Mouse (Mus musculus): ENCODE measurements at regions not wholly inside any gene's neighbourhood (a gene's known extent, or its start where the extent isn't known, plus 50 kb on each side); places are given as distances from the start of the nearest gene placed in this dataset.

- no peaks in the 10 kb centered on the region for H3K36me3 ChIP-seq
- no peak overlapping the region for H3K9ac ChIP-seq
- H3K4me2 ChIP-seq: no peak overlapping the region
- no peak for ATAC-seq (ENCODE audit: low FRiP score)
- WGBS: 72% methylated on average over 1 of the region's 1 CpGs
- H3K27me3 ChIP-seq: no peaks in the 10 kb centered on the region
- H3K27ac ChIP-seq: no peak overlapping the region
- H3K4me3 ChIP-seq: no peak overlapping the region
- no peaks in the 10 kb centered on the region for H3K9me3 ChIP-seq
- H3K4me1 ChIP-seq (replicated peaks): no peaks in the 10 kb centered on the region
These were observed 365.3 kb upstream of the Tmem229a start for GRCm38 (mm10) chr6:25321446-25321845.

- ATAC-seq (ENCODE audit: low FRiP score): no peak
- H3K4me2 ChIP-seq: no peak overlapping the region
- no peaks in the 10 kb centered on the region for H3K4me1 ChIP-seq (replicated peaks)
- no peaks in the 10 kb centered on the region for H3K36me3 ChIP-seq
- H3K9ac ChIP-seq: no peak overlapping the region
- WGBS: 92% methylated on average over 6 of the region's 6 CpGs
- H3K27me3 ChIP-seq: no peaks in the 10 kb centered on the region
- no peak overlapping the region for H3K27ac ChIP-seq
- no peaks in the 10 kb centered on the region for H3K9me3 ChIP-seq
- no peak overlapping the region for H3K4me3 ChIP-seq
These were observed 364.3 kb upstream of the Tmem229a start for GRCm38 (mm10) chr6:25320291-25320844.

- H3K27me3 ChIP-seq: no peaks in the 10 kb centered on the region
- no peaks in the 10 kb centered on the region for H3K36me3 ChIP-seq
- no peak overlapping the region for H3K4me2 ChIP-seq
- no peak for ATAC-seq (ENCODE audit: low FRiP score)
- H3K4me1 ChIP-seq (replicated peaks): no peaks in the 10 kb centered on the region
- no peak overlapping the region for H3K4me3 ChIP-seq
- H3K9me3 ChIP-seq: no peaks in the 10 kb centered on the region
- H3K27ac ChIP-seq: no peak overlapping the region
- H3K9ac ChIP-seq: no peak overlapping the region
These were observed 351.4 kb upstream of the Tmem229a start for GRCm38 (mm10) chr6:25307471-25307870.

GRCm38 (mm10) chr6:25304844-25305504 is 348.9 kb upstream of the Tmem229a start:
- Histone ChIP-seq H3K4me3 (no peak overlapping the region), H3K4me2 (no peak overlapping the region), H3K9me3 (no peaks in the 10 kb centered on the region), H3K27ac (no peak overlapping the region), H3K36me3 (no peaks in the 10 kb centered on the region), H3K27me3 (no peaks in the 10 kb centered on the region), H3K4me1 (replicated peaks) (no peaks in the 10 kb centered on the region), H3K9ac (no peak overlapping the region)
- 65% methylated on average over 4 of the region's 4 CpGs for WGBS
- 0 out of 2 replicates have a peak, but pooled peaks have one; percentile 36 for ATAC-seq (ENCODE audit: low FRiP score)

- H3K27me3 ChIP-seq: no peaks in the 10 kb centered on the region
- 83% methylated on average over 1 of the region's 1 CpGs for whole genome bisulfite sequencing
- no peaks in the 10 kb centered on the region for H3K9me3 ChIP-seq
- no peak overlapping the region for H3K9ac ChIP-seq
- H3K36me3 ChIP-seq: no peaks in the 10 kb centered on the region
- H3K27ac ChIP-seq: no peak overlapping the region
- ATAC-seq (ENCODE audit: low FRiP score): no peak
- no peak overlapping the region for H3K4me3 ChIP-seq
- H3K4me1 ChIP-seq (replicated peaks): no peaks in the 10 kb centered on the region
- no peak overlapping the region for H3K4me2 ChIP-seq
These were observed 335.5 kb upstream of the Tmem229a start for GRCm38 (mm10) chr6:25291613-25292012.

- H3K4me3 ChIP-seq: no peak overlapping the region
- H3K36me3 ChIP-seq: no peaks in the 10 kb centered on the region
- H3K27me3 ChIP-seq: 0 out of 2 replicates have a peak, but pooled peaks cover 3% of the 10 kb centered on the region
- no peak overlapping the region for H3K9ac ChIP-seq
- 93% methylated on average over 4 of the region's 4 CpGs for WGBS
- H3K4me2 ChIP-seq: no peak overlapping the region
- no peaks in the 10 kb centered on the region for H3K4me1 ChIP-seq (replicated peaks)
- H3K27ac ChIP-seq: no peak overlapping the region
- ATAC-seq (ENCODE audit: low FRiP score): no peak
- H3K9me3 ChIP-seq: no peaks in the 10 kb centered on the region
These were observed 331.5 kb upstream of the Tmem229a start for GRCm38 (mm10) chr6:25287591-25287990.

GRCm38 (mm10) chr6:25286313-25286712 is 330.2 kb upstream of the Tmem229a start:
- 90% methylated on average over 6 of the region's 6 CpGs for WGBS

GRCm38 (mm10) chr6:25278509-25278908 is 322.4 kb upstream of the Tmem229a start:
- Histone ChIP-seq H3K4me3 (no peak overlapping the region), H3K9me3 (no peaks in the 10 kb centered on the region), H3K27me3 (peaks cover 18% of the 10 kb centered on the region), H3K4me1 (replicated peaks) (no peaks in the 10 kb centered on the region; the same call in 1 of the 2 replicates), H3K36me3 (no peaks in the 10 kb centered on the region), H3K27ac (no peak overlapping the region), H3K9ac (no peak overlapping the region), H3K4me2 (no peak overlapping the region)
- peak; percentile 86 for ATAC-seq (ENCODE audit: low FRiP score)
- WGBS: 13% methylated on average over 1 of the region's 1 CpGs

More at GRCm38 (mm10) chr6:25286313-25286712, 330.2 kb upstream of the Tmem229a start:
- H3K9ac ChIP-seq: no peak overlapping the region
- H3K4me1 ChIP-seq (replicated peaks): no peaks in the 10 kb centered on the region
- no peak overlapping the region for H3K27ac ChIP-seq
- no peaks in the 10 kb centered on the region for H3K9me3 ChIP-seq
- no peak overlapping the region for H3K4me2 ChIP-seq
- H3K36me3 ChIP-seq: no peaks in the 10 kb centered on the region
- H3K27me3 ChIP-seq: peaks cover 7% of the 10 kb centered on the region; the same call in 1 of the 2 replicates
- no peak overlapping the region for H3K4me3 ChIP-seq
- ATAC-seq (ENCODE audit: low FRiP score): no peak

GRCm38 (mm10) chr6:25277703-25278447 is 321.8 kb upstream of the Tmem229a start:
- WGBS: 47% methylated on average over 8 of the region's 8 CpGs
- Histone ChIP-seq H3K36me3 (no peaks in the 10 kb centered on the region), H3K27me3 (peaks cover 17% of the 10 kb centered on the region), H3K27ac (no peak overlapping the region), H3K9me3 (no peaks in the 10 kb centered on the region), H3K4me1 (replicated peaks) (no peaks in the 10 kb centered on the region; the same call in 1 of the 2 replicates), H3K4me3 (no peak overlapping the region), H3K9ac (no peak overlapping the region), H3K4me2 (no peak overlapping the region)
- ATAC-seq (ENCODE audit: low FRiP score): peak; percentile 78; the same call in 1 of the 2 replicates

- H3K36me3 ChIP-seq: no peaks in the 10 kb centered on the region
- H3K9me3 ChIP-seq: no peaks in the 10 kb centered on the region
- H3K27ac ChIP-seq: no peak overlapping the region
- no peaks in the 10 kb centered on the region; the same call in 1 of the 2 replicates for H3K4me1 ChIP-seq (replicated peaks)
- no peak overlapping the region for H3K9ac ChIP-seq
- no peak overlapping the region for H3K4me3 ChIP-seq
- no peak for ATAC-seq (ENCODE audit: low FRiP score)
- peaks cover 13% of the 10 kb centered on the region for H3K27me3 ChIP-seq
- no peak overlapping the region for H3K4me2 ChIP-seq
- 54% methylated on average over 2 of the region's 2 CpGs for WGBS
These were observed 320.1 kb upstream of the Tmem229a start for GRCm38 (mm10) chr6:25276221-25276620.

- Histone ChIP-seq H3K9me3 (no peaks in the 10 kb centered on the region), H3K36me3 (no peaks in the 10 kb centered on the region), H3K27ac (no peak overlapping the region), H3K4me1 (replicated peaks) (no peaks in the 10 kb centered on the region), H3K4me3 (no peak overlapping the region), H3K27me3 (no peaks in the 10 kb centered on the region), H3K4me2 (no peak overlapping the region), H3K9ac (no peak overlapping the region)
- no peak for ATAC-seq (ENCODE audit: low FRiP score)
- WGBS: 95% methylated on average over 1 of the region's 1 CpGs
These were observed 304.5 kb upstream of the Tmem229a start for GRCm38 (mm10) chr6:25260559-25260958.

- H3K9me3 ChIP-seq: no peaks in the 10 kb centered on the region
- 73% methylated on average over 2 of the region's 2 CpGs for WGBS
- no peaks in the 10 kb centered on the region for H3K4me1 ChIP-seq (replicated peaks)
- no peaks in the 10 kb centered on the region for H3K27me3 ChIP-seq
- no peak overlapping the region for H3K9ac ChIP-seq
- H3K4me3 ChIP-seq: no peak overlapping the region
- H3K36me3 ChIP-seq: no peaks in the 10 kb centered on the region
- ATAC-seq (ENCODE audit: low FRiP score): no peak
- H3K27ac ChIP-seq: no peak overlapping the region
- no peak overlapping the region for H3K4me2 ChIP-seq
These were observed 299.7 kb upstream of the Tmem229a start for GRCm38 (mm10) chr6:25255762-25256161.
